Mouse (Mus musculus) myocyte (in vitro differentiated cells): ENCODE measurements around the gene Ttc1.

Source experiments
- CEBPB ChIP-seq: IDR thresholded peaks from 2 replicates; pipeline ENCODE4 v1.6.1; 2011; ENCODE audit warnings: mild to moderate bottlenecking, moderate library complexity; ENCODE audit not compliant: poor library complexity, insufficient read depth, severe bottlenecking
- MYOG ChIP-seq, 3 experiments: IDR thresholded peaks; one replicate each; pipeline ENCODE4 v1.6.1; 2011; ENCODE audit warnings: control low read depth in 2 of 3, low read depth in 2 of 3, mild to moderate bottlenecking in 2 of 3; ENCODE audit not compliant: insufficient read length in 2 of 3, control insufficient read depth in 1 of 3, insufficient read depth in 1 of 3
- POLR2A ChIP-seq: IDR thresholded peaks from one replicate; pipeline ENCODE4 v1.6.1; 2011; ENCODE audit warnings: low read depth, mild to moderate bottlenecking, control low read depth, moderate library complexity; ENCODE audit not compliant: insufficient read length
- REST ChIP-seq: IDR thresholded peaks from one replicate; pipeline ENCODE4 v1.6.1; 2011; ENCODE audit warnings: mild to moderate bottlenecking, control low read depth, moderate library complexity; ENCODE audit not compliant: insufficient read depth, insufficient read length
- TCF3 ChIP-seq: IDR thresholded peaks from one replicate; pipeline ENCODE4 v1.6.1; 2011; ENCODE audit warnings: low read depth, control low read depth; ENCODE audit not compliant: insufficient read length
- USF1 ChIP-seq: IDR thresholded peaks from one replicate; pipeline ENCODE4 v1.6.1; 2011; ENCODE audit warnings: low read depth, mild to moderate bottlenecking, control low read depth, moderate library complexity

DNA sequence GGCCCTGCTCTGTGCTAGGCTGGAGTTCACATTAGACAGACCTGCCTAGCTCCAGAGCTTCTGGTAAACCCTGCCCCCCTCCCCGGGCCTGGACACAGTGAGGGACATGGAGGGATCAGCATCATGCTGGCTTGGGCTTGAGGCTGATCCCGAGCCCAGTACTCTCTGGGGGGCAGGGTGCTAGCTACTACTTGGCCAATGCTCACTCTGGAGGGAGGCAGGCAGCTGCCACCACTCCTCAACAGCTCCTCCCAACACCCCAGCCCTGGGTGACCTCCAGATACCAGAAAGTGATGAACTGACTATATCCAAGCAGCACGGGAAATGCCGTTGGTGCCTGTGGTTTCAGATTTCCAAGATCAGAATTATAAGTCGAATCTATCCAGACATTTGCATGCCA is 25.9 kb upstream of the Ttc1 start:
- TF ChIP-seq POLR2A (no peak), USF1 (no peak), CEBPB (no peak), REST (no peak), TCF3 (no peak), MYOG (IDR thresholded peaks at IDR 0.05; ENCODE audit: control insufficient read depth in 1 of 3, insufficient read depth in 1 of 3, insufficient read length in 2 of 3, low read depth in 2 of 3) (peak in 1 of 3 experiments; percentile 43)
